Mouse (Mus musculus) adrenal gland, adult (tissue): ENCODE results near the gene Arhgef15.

Experiments used
- DNase-seq, 2 experiments: peaks; one replicate each; pipeline ENCODE4 v3.0.0; 2022 to 2023; ENCODE audit warnings: low spot score in 1 of 2; ENCODE audit not compliant: inconsistent age in 2 of 2

Gene Arhgef15

GRCm38 (mm10) chr11:68897120-68897519, 60.2 kb downstream of the Arhgef15 start:
- DNase-seq, result peak in 1 of 2 experiments; percentile 66

DNA sequence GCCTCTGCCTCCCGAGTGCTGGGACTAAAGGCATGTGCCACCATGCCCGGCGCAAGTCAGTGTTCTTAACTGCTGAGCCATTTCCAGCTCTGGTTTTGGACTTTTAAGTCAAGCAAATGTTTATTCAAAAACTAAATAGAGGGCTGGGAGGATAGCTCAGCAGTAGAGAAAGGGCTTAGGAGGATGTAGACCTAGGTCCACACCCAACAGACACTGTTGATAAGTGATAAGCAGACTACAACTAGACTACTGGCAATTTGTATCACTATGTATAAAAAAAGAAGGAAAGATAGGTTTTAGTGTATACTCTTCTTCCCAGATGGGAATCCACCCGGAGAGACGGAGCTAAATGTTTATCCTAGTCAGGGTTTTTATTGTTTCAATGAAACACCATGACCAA, 61.0 kb downstream of the Arhgef15 start:
- DNase-seq, result no peak

GRCm38 (mm10) chr11:68893911-68894464, 63.3 kb downstream of the Arhgef15 start:
- DNase-seq, result no peak
